Mouse (Mus musculus) heart, postnatal 0 days (tissue): ENCODE data around the gene 1700056E22Rik.

Experiments used
- CTCF ChIP-seq: IDR thresholded peaks from 2 replicates; pipeline ENCODE4 v1.5.1; 2016; ENCODE audit warnings: antibody characterized with exemption, control low read depth, low read depth
- EP300 ChIP-seq: IDR thresholded peaks from 2 replicates; pipeline ENCODE4 v1.6.1; 2016; ENCODE audit warnings: antibody characterized with exemption, low read depth

DNA sequence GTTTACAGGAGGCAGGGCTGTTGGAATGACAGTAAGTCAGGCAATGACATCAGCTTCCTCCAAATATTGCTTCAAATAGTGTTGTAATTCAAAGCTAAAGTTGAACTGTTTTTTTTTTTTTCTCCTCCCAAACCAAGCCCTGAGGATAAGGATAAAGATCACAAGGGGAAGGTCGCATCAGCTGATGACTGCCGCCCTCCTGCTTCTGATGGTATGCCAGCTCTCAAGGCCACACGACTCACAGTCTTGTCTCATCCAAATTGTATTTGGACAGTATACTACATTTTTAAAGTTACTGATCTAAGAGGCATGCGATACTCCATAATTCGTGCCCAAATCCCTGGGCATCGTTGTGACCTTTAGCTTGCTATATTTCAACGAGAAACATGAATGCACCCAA, 49.1 kb upstream of the 1700056E22Rik start:
- TF ChIP-seq EP300: no peak
- TF ChIP-seq CTCF: no peak
